Mouse (Mus musculus) limb, embryonic 14.5 days (tissue): Measurements from ENCODE around the gene Stap2. TPM values are rescaled to one million over a fixed set of nuclear protein-coding genes. Genes with fewer than 3 reads are reported as not detected.

Experiments
- ATAC-seq: fragments of 200-750 bp; cut with Nextera tagmentation; 2 replicates; pipeline ENCODE4 v1.8.0; 2017; ENCODE audit warnings: low read depth, moderate number of reproducible peaks, moderate TSS enrichment; ENCODE audit not compliant: low FRiP score
- DNase-seq: peaks from one replicate; pipeline ENCODE4 v3.0.0-alpha.2; 2015; ENCODE audit warnings: low spot score
- H3K27ac ChIP-seq: fragments of 300-500 bp; sonication (generic); replicated peaks from 2 replicates; pipeline ENCODE4 v1.5.1; 2014; ENCODE audit warnings: low read depth, mild to moderate bottlenecking, low read length, moderate library complexity, mixed read lengths
- H3K27me3 ChIP-seq: fragments of 300-500 bp; sonication (generic); 2 replicates; pipeline ENCODE4 v1.6.1; 2014; ENCODE audit warnings: low read length, mixed read lengths; ENCODE audit not compliant: control insufficient read depth, insufficient read depth
- H3K36me3 ChIP-seq: fragments of 300-500 bp; sonication (generic); 2 replicates; pipeline ENCODE4 v1.6.1; 2014; ENCODE audit warnings: mild to moderate bottlenecking, low read length, moderate library complexity, mixed read lengths; ENCODE audit not compliant: control insufficient read depth, insufficient read depth
- H3K4me1 ChIP-seq: fragments of 300-500 bp; sonication (generic); 2 replicates; pipeline ENCODE4 v1.6.1; 2014; ENCODE audit warnings: antibody characterized with exemption, low read length, mixed read lengths; ENCODE audit not compliant: control insufficient read depth, insufficient read depth
- H3K4me2 ChIP-seq: fragments of 300-500 bp; sonication (generic); replicated peaks from 2 replicates; pipeline ENCODE4 v1.6.1; 2014; ENCODE audit warnings: low read depth, mild to moderate bottlenecking, low read length, moderate library complexity; ENCODE audit not compliant: severe bottlenecking
- H3K4me3 ChIP-seq: fragments of 300-500 bp; sonication (generic); replicated peaks from 2 replicates; pipeline ENCODE4 v1.5.1; 2014; ENCODE audit warnings: low read length
- H3K9ac ChIP-seq: fragments of 300-500 bp; sonication (generic); 2 replicates; pipeline ENCODE4 v1.6.1; 2014; ENCODE audit warnings: mild to moderate bottlenecking, low read depth, low read length, moderate library complexity; ENCODE audit not compliant: severe bottlenecking
- H3K9me3 ChIP-seq: fragments of 300-500 bp; sonication (generic); 2 replicates; pipeline ENCODE4 v1.6.1; 2016; ENCODE audit warnings: low read length; ENCODE audit not compliant: control insufficient read depth
- POLR2A ChIP-seq: fragments of 200-500 bp; IDR thresholded peaks from 2 replicates; pipeline ENCODE4 v1.8.0; 2012; ENCODE audit warnings: inconsistent platforms, mild to moderate bottlenecking, moderate library complexity, borderline replicate concordance; ENCODE audit not compliant: insufficient read depth, insufficient read length; ENCODE audit errors: extremely low read depth
- WGBS: fragments of 180-500 bp; shearing (Covaris S2); extraction: QIAGEN DNeasy Blood & Tissue Kit; methylation state at CpG from one replicate; pipeline ENCODE4 v1.1.7; 2014; 5-methylcytosine and 5-hydroxymethylcytosine counted together
- polyA plus RNA-seq, 2 experiments: library from polyadenylated mRNA; depleted of rRNA in 1 of 2; stranded (reverse) in 1 of 2; unstranded in 1 of 2; fragments of >200 nt; fragmentation: Nextera tagmentation in 1 of 2; extraction: Ambion mirVana in 1 of 2; gene quantifications; 2 replicates each; pipeline versions ENCODE4 v1.2.1 to v1.2.3; 2012 to 2014

Gene Stap2
- polyA plus RNA-seq, 2 experiments = 14.7 to 18.7 TPM

- ATAC-seq (no peak), DNase-seq (no peak)
- no peak overlapping the region for H3K4me2 ChIP-seq
- 75% methylated on average over 9 of the region's 9 CpGs for WGBS
- H3K27me3 ChIP-seq = peaks cover 3% of the 10 kb centered on the region; the same call in 1 of the 2 replicates
- H3K27ac ChIP-seq = no peak overlapping the region
- no peak overlapping the region for H3K9ac ChIP-seq
- H3K4me1 ChIP-seq = peaks cover 2% of the 10 kb centered on the region; the same call in 1 of the 2 replicates
- H3K36me3 ChIP-seq = no peaks in the 10 kb centered on the region
- no peak for TF ChIP-seq POLR2A
- no peaks in the 10 kb centered on the region for H3K9me3 ChIP-seq
- H3K4me3 ChIP-seq = no peak overlapping the region
Measured at GRCm38 (mm10) chr17:55950601-55951000, 54.8 kb downstream of the Stap2 start.

GRCm38 (mm10) chr17:55949400-55949799, 56.0 kb downstream of the Stap2 start, which contains the start of gene Zfp119b:
Gene Zfp119b, minus strand, starts transcription at chr17:55949500.
- WGBS = 90% methylated on average over 2 of the region's 2 CpGs
- TF ChIP-seq POLR2A = no peak
- no peak for ATAC-seq
- Histone ChIP-seq H3K27me3 (no peaks in the 10 kb centered on the region), H3K4me2 (no peak within 1 kb of the TSS), H3K27ac (no peak within 1 kb of the TSS), H3K4me3 (no peak within 1 kb of the TSS), H3K9ac (no peak within 1 kb of the TSS), H3K4me1 (peaks cover 3% of the 10 kb centered on the region; the same call in 1 of the 2 replicates), H3K9me3 (no peaks in the 10 kb centered on the region), H3K36me3 (no peaks in the 10 kb centered on the region)
- no peak for DNase-seq

GRCm38 (mm10) chr17:55948647-55949046, 56.7 kb downstream of the Stap2 start:
- Histone ChIP-seq H3K9me3 (no peaks in the 10 kb centered on the region), H3K4me3 (no peak overlapping the region), H3K4me1 (peaks cover 3% of the 10 kb centered on the region; the same call in 1 of the 2 replicates), H3K27me3 (no peaks in the 10 kb centered on the region), H3K27ac (no peak overlapping the region), H3K9ac (no peak overlapping the region), H3K36me3 (no peaks in the 10 kb centered on the region), H3K4me2 (no peak overlapping the region)
- ATAC-seq = no peak
- DNase-seq = no peak
- no peak for TF ChIP-seq POLR2A
- WGBS = 80% methylated on average over 4 of the region's 4 CpGs

Other genes starting within 250 kb of the Stap2 start
- gene Zfp119a, start 126.7 kb downstream of the Stap2 start, polyA plus RNA-seq (2012; rRNA removed) = 2.1 and 3.5 TPM in 2 replicates
- gene Zfp119a, start 126.7 kb downstream of the Stap2 start, polyA plus RNA-seq (2014; fragmentation: Nextera tagmentation; extraction: Ambion mirVana) = 10.3 and 11.4 TPM in 2 replicates
- gene Zfp959, start 113.5 kb downstream of the Stap2 start, polyA plus RNA-seq (2012; rRNA removed) = 5.3 and 7.6 TPM in 2 replicates
- 11.1 and 12.1 TPM in 2 replicates for gene Zfp959, start 113.5 kb downstream of the Stap2 start, polyA plus RNA-seq (2014; fragmentation: Nextera tagmentation; extraction: Ambion mirVana)
- gene Zfp119b, start 56.1 kb downstream of the Stap2 start, polyA plus RNA-seq (2012; rRNA removed) = 1.9 and 3.5 TPM in 2 replicates
- 7.1 and 8.3 TPM in 2 replicates for gene Zfp119b, start 56.1 kb downstream of the Stap2 start, polyA plus RNA-seq (2014; fragmentation: Nextera tagmentation; extraction: Ambion mirVana)
- gene Ebi3, start 52.9 kb downstream of the Stap2 start, polyA plus RNA-seq (2012; rRNA removed) = 2.3 and 2.8 TPM in 2 replicates
- 1.7 and 2.2 TPM in 2 replicates for gene Ebi3, start 52.9 kb downstream of the Stap2 start, polyA plus RNA-seq (2014; fragmentation: Nextera tagmentation; extraction: Ambion mirVana)
- 9.3 and 13.3 TPM in 2 replicates for gene Yju2, start 46.5 kb downstream of the Stap2 start, polyA plus RNA-seq (2012; rRNA removed)
- 16.7 and 19.2 TPM in 2 replicates for gene Yju2, start 46.5 kb downstream of the Stap2 start, polyA plus RNA-seq (2014; fragmentation: Nextera tagmentation; extraction: Ambion mirVana)
- gene Shd, start 35.1 kb downstream of the Stap2 start, polyA plus RNA-seq (2012; rRNA removed) = 58.0 and 77.5 TPM in 2 replicates
- gene Shd, start 35.1 kb downstream of the Stap2 start, polyA plus RNA-seq (2014; fragmentation: Nextera tagmentation; extraction: Ambion mirVana) = 25.8 and 33.7 TPM in 2 replicates
- gene Fsd1, start 19.1 kb downstream of the Stap2 start, polyA plus RNA-seq (2012; rRNA removed) = 27.5 and 29.4 TPM in 2 replicates
- 14.2 and 18.7 TPM in 2 replicates for gene Fsd1, start 19.1 kb downstream of the Stap2 start, polyA plus RNA-seq (2014; fragmentation: Nextera tagmentation; extraction: Ambion mirVana)
- gene Mpnd, start 127 bp upstream of the Stap2 start, polyA plus RNA-seq (2012; rRNA removed) = 118 and 148 TPM in 2 replicates
- 101 and 114 TPM in 2 replicates for gene Mpnd, start 127 bp upstream of the Stap2 start, polyA plus RNA-seq (2014; fragmentation: Nextera tagmentation; extraction: Ambion mirVana)
- gene Sh3gl1, start 31.1 kb upstream of the Stap2 start, polyA plus RNA-seq (2012; rRNA removed) = 176 and 194 TPM in 2 replicates
- 166 and 178 TPM in 2 replicates for gene Sh3gl1, start 31.1 kb upstream of the Stap2 start, polyA plus RNA-seq (2014; fragmentation: Nextera tagmentation; extraction: Ambion mirVana)
- 22.8 and 25.1 TPM in 2 replicates for gene Chaf1a, start 34.9 kb upstream of the Stap2 start, polyA plus RNA-seq (2012; rRNA removed)
- 18.4 and 19.3 TPM in 2 replicates for gene Chaf1a, start 34.9 kb upstream of the Stap2 start, polyA plus RNA-seq (2014; fragmentation: Nextera tagmentation; extraction: Ambion mirVana)
- 61.9 and 82.9 TPM in 2 replicates for gene Ubxn6, start 69.4 kb upstream of the Stap2 start, polyA plus RNA-seq (2012; rRNA removed)
- 36.4 and 43.1 TPM in 2 replicates for gene Ubxn6, start 69.4 kb upstream of the Stap2 start, polyA plus RNA-seq (2014; fragmentation: Nextera tagmentation; extraction: Ambion mirVana)
- gene Hdgfl2, start 74.0 kb upstream of the Stap2 start, polyA plus RNA-seq (2012; rRNA removed) = 82.3 and 118 TPM in 2 replicates
- 84.9 and 104 TPM in 2 replicates for gene Hdgfl2, start 74.0 kb upstream of the Stap2 start, polyA plus RNA-seq (2014; fragmentation: Nextera tagmentation; extraction: Ambion mirVana)
- gene Plin4, start 104.2 kb upstream of the Stap2 start, polyA plus RNA-seq (2012; rRNA removed) = 0.04 and 0.09 TPM in 2 replicates
- gene Plin4, start 104.2 kb upstream of the Stap2 start, polyA plus RNA-seq (2014; fragmentation: Nextera tagmentation; extraction: Ambion mirVana) = 0.07 and 0.11 TPM in 2 replicates
- gene Plin5, start 112.0 kb upstream of the Stap2 start, polyA plus RNA-seq (2012; rRNA removed) = not detected in 2 replicates
- 0.10 and 0.17 TPM in 2 replicates for gene Plin5, start 112.0 kb upstream of the Stap2 start, polyA plus RNA-seq (2014; fragmentation: Nextera tagmentation; extraction: Ambion mirVana)
- 0.27 and 0.29 TPM in 2 replicates for gene Lrg1, start 116.4 kb upstream of the Stap2 start, polyA plus RNA-seq (2012; rRNA removed)
- gene Lrg1, start 116.4 kb upstream of the Stap2 start, polyA plus RNA-seq (2014; fragmentation: Nextera tagmentation; extraction: Ambion mirVana) = 0.43 and 0.51 TPM in 2 replicates
- 10.5 and 13.4 TPM in 2 replicates for gene Sema6b, start 134.8 kb upstream of the Stap2 start, polyA plus RNA-seq (2012; rRNA removed)
- 3.1 and 3.8 TPM in 2 replicates for gene Sema6b, start 134.8 kb upstream of the Stap2 start, polyA plus RNA-seq (2014; fragmentation: Nextera tagmentation; extraction: Ambion mirVana)
- 9.3 and 10.3 TPM in 2 replicates for gene Tnfaip8l1, start 156.9 kb upstream of the Stap2 start, polyA plus RNA-seq (2012; rRNA removed)
- 11.6 and 11.7 TPM in 2 replicates for gene Tnfaip8l1, start 156.9 kb upstream of the Stap2 start, polyA plus RNA-seq (2014; fragmentation: Nextera tagmentation; extraction: Ambion mirVana)
- 83.2 and 93.7 TPM in 2 replicates for gene Mydgf, start 178.3 kb upstream of the Stap2 start, polyA plus RNA-seq (2012; rRNA removed)
- 99.7 and 101 TPM in 2 replicates for gene Mydgf, start 178.3 kb upstream of the Stap2 start, polyA plus RNA-seq (2014; fragmentation: Nextera tagmentation; extraction: Ambion mirVana)
- gene Dpp9, start 213.3 kb upstream of the Stap2 start, polyA plus RNA-seq (2012; rRNA removed) = 54.3 and 69.6 TPM in 2 replicates
- gene Dpp9, start 213.3 kb upstream of the Stap2 start, polyA plus RNA-seq (2014; fragmentation: Nextera tagmentation; extraction: Ambion mirVana) = 33.9 and 37.7 TPM in 2 replicates